Mouse (Mus musculus) forebrain, embryonic 12.5 days (tissue): ENCODE measurements around the gene Smyd4. TPM values are rescaled to one million over a fixed set of nuclear protein-coding genes. Genes with fewer than 3 reads are reported as not detected.

Experiments used
- ATAC-seq: fragments of 200-750 bp; cut with Nextera tagmentation; 2 replicates; pipeline ENCODE4 v1.8.0; 2017; ENCODE audit warnings: moderate TSS enrichment; ENCODE audit not compliant: low FRiP score
- H3K27ac ChIP-seq: fragments of 300-500 bp; sonication (generic); 2 replicates; pipeline ENCODE4 v1.5.1; 2016; ENCODE audit warnings: mild to moderate bottlenecking
- H3K27me3 ChIP-seq: fragments of 300-500 bp; sonication (generic); 2 replicates; pipeline ENCODE4 v1.6.1; 2016; ENCODE audit warnings: mild to moderate bottlenecking
- H3K36me3 ChIP-seq: fragments of 300-500 bp; sonication (generic); replicated peaks from 2 replicates; pipeline ENCODE4 v1.6.1; 2016; ENCODE audit warnings: mild to moderate bottlenecking
- H3K4me1 ChIP-seq: fragments of 300-500 bp; sonication (generic); 2 replicates; pipeline ENCODE4 v1.6.1; 2016
- H3K4me2 ChIP-seq: fragments of 300-500 bp; sonication (generic); 2 replicates; pipeline ENCODE4 v1.6.1; 2016; ENCODE audit warnings: mild to moderate bottlenecking, moderate library complexity
- H3K4me3 ChIP-seq: fragments of 300-500 bp; sonication (generic); replicated peaks from 2 replicates; pipeline ENCODE4 v1.5.1; 2016; ENCODE audit warnings: mild to moderate bottlenecking
- H3K9ac ChIP-seq: fragments of 300-500 bp; sonication (generic); 2 replicates; pipeline ENCODE4 v1.6.1; 2016; ENCODE audit warnings: mild to moderate bottlenecking
- H3K9me3 ChIP-seq: fragments of 300-500 bp; sonication (generic); 2 replicates; pipeline ENCODE4 v1.6.1; 2016
- WGBS: fragments of 180-500 bp; shearing (Covaris S2); methylation state at CpG from one replicate; pipeline ENCODE4 v1.1.7; 2016; 5-methylcytosine and 5-hydroxymethylcytosine counted together
- polyA plus RNA-seq: library from polyadenylated mRNA; unstranded; fragments of >200 nt; fragmentation: Nextera tagmentation; extraction: Ambion mirVana; gene quantifications from 2 replicates; pipeline ENCODE4 v1.2.1, GENCODE M21; 2016

The Smyd4 gene
- polyA plus RNA-seq, 1 experiment from 2014 or later = 20.0 TPM

GRCm38 (mm10) chr11:75324433-75324832 lies 23.8 kb upstream of the Smyd4 start:
- Histone ChIP-seq H3K9me3 (no peaks in the 10 kb centered on the region), H3K36me3 (peaks cover 16% of the 10 kb centered on the region), H3K27ac (no peak overlapping the region), H3K27me3 (no peaks in the 10 kb centered on the region), H3K4me2 (no peak overlapping the region), H3K9ac (no peak overlapping the region), H3K4me1 (peaks cover 14% of the 10 kb centered on the region), H3K4me3 (no peak overlapping the region)
- ATAC-seq = no peak
- 96% methylated on average over 2 of the region's 2 CpGs for WGBS

GRCm38 (mm10) chr11:75325116-75325968 lies 22.9 kb upstream of the Smyd4 start:
- Histone ChIP-seq H3K9ac (no peak overlapping the region), H3K4me1 (peaks cover 14% of the 10 kb centered on the region), H3K9me3 (no peaks in the 10 kb centered on the region), H3K27me3 (no peaks in the 10 kb centered on the region), H3K4me2 (no peak overlapping the region), H3K4me3 (no peak overlapping the region), H3K36me3 (peaks cover 16% of the 10 kb centered on the region), H3K27ac (no peak overlapping the region)
- WGBS = 88% methylated on average over 16 of the region's 16 CpGs
- ATAC-seq = no peak

GRCm38 (mm10) chr11:75325969-75326311 lies 22.3 kb upstream of the Smyd4 start:
- H3K36me3 ChIP-seq = peaks cover 17% of the 10 kb centered on the region
- no peak for ATAC-seq
- H3K27me3 ChIP-seq = no peaks in the 10 kb centered on the region
- H3K9me3 ChIP-seq = no peaks in the 10 kb centered on the region
- peaks cover 14% of the 10 kb centered on the region for H3K4me1 ChIP-seq
- WGBS = 95% methylated on average over 7 of the region's 7 CpGs
- no peak overlapping the region for H3K4me3 ChIP-seq
- H3K27ac ChIP-seq = no peak overlapping the region
- no peak overlapping the region for H3K4me2 ChIP-seq
- no peak overlapping the region for H3K9ac ChIP-seq

- Histone ChIP-seq H3K27ac (no peak overlapping the region), H3K4me2 (no peak overlapping the region), H3K4me1 (no peaks in the 10 kb centered on the region), H3K9ac (no peak overlapping the region), H3K9me3 (no peaks in the 10 kb centered on the region), H3K36me3 (peaks cover 67% of the 10 kb centered on the region), H3K4me3 (no peak overlapping the region), H3K27me3 (no peaks in the 10 kb centered on the region)
- 87% methylated on average over 8 of the region's 8 CpGs for WGBS
- no peak for ATAC-seq
Observed at GRCm38 (mm10) chr11:75336676-75337075, 11.6 kb upstream of the Smyd4 start.

GRCm38 (mm10) chr11:75337246-75337645 lies 11.0 kb upstream of the Smyd4 start:
- WGBS = 90% methylated on average over 7 of the region's 7 CpGs
- H3K9ac ChIP-seq = no peak overlapping the region
- no peak for ATAC-seq
- H3K9me3 ChIP-seq = no peaks in the 10 kb centered on the region
- no peaks in the 10 kb centered on the region for H3K4me1 ChIP-seq
- H3K27ac ChIP-seq = no peak overlapping the region
- H3K36me3 ChIP-seq = peaks cover 61% of the 10 kb centered on the region
- no peaks in the 10 kb centered on the region for H3K27me3 ChIP-seq
- no peak overlapping the region for H3K4me3 ChIP-seq
- H3K4me2 ChIP-seq = no peak overlapping the region

GRCm38 (mm10) chr11:75340076-75340475 lies 8.2 kb upstream of the Smyd4 start:
- no peak overlapping the region for H3K9ac ChIP-seq
- no peak overlapping the region for H3K27ac ChIP-seq
- H3K4me3 ChIP-seq = no peak overlapping the region
- no peaks in the 10 kb centered on the region for H3K9me3 ChIP-seq
- ATAC-seq = no peak
- no peaks in the 10 kb centered on the region for H3K4me1 ChIP-seq
- no peaks in the 10 kb centered on the region for H3K27me3 ChIP-seq
- H3K4me2 ChIP-seq = no peak overlapping the region
- 94% methylated on average over 14 of the region's 14 CpGs for WGBS
- H3K36me3 ChIP-seq = peaks cover 54% of the 10 kb centered on the region

GRCm38 (mm10) chr11:75340698-75341345 lies 7.4 kb upstream of the Smyd4 start:
- peaks cover 52% of the 10 kb centered on the region for H3K36me3 ChIP-seq
- no peak overlapping the region for H3K4me2 ChIP-seq
- no peak overlapping the region for H3K4me3 ChIP-seq
- H3K9ac ChIP-seq = no peak overlapping the region
- H3K9me3 ChIP-seq = no peaks in the 10 kb centered on the region
- no peak for ATAC-seq
- no peaks in the 10 kb centered on the region for H3K27me3 ChIP-seq
- no peak overlapping the region for H3K27ac ChIP-seq
- H3K4me1 ChIP-seq = no peaks in the 10 kb centered on the region
- 71% methylated on average over 12 of the region's 12 CpGs for WGBS

GRCm38 (mm10) chr11:75343096-75343495 lies 5.1 kb upstream of the Smyd4 start:
- Histone ChIP-seq H3K4me1 (peaks cover 15% of the 10 kb centered on the region), H3K27me3 (no peaks in the 10 kb centered on the region), H3K9ac (no peak overlapping the region), H3K4me3 (no peak overlapping the region), H3K27ac (no peak overlapping the region), H3K36me3 (peaks cover 30% of the 10 kb centered on the region), H3K4me2 (no peak overlapping the region), H3K9me3 (no peaks in the 10 kb centered on the region)
- WGBS = 89% methylated on average over 2 of the region's 2 CpGs
- ATAC-seq = no peak

- no peak for ATAC-seq
- H3K36me3 ChIP-seq = peaks cover 20% of the 10 kb centered on the region
Observed at GRCm38 (mm10) chr11:75344163-75344562, 4.1 kb upstream of the Smyd4 start.

GRCm38 (mm10) chr11:75344716-75345115 lies 3.5 kb upstream of the Smyd4 start:
- Histone ChIP-seq H3K4me3 (no peak overlapping the region), H3K9me3 (no peaks in the 10 kb centered on the region), H3K27ac (no peak overlapping the region), H3K9ac (no peak overlapping the region), H3K36me3 (peaks cover 16% of the 10 kb centered on the region), H3K4me2 (no peak overlapping the region), H3K4me1 (peaks cover 20% of the 10 kb centered on the region), H3K27me3 (no peaks in the 10 kb centered on the region)
- 96% methylated on average over 5 of the region's 5 CpGs for WGBS
- no peak for ATAC-seq

More at GRCm38 (mm10) chr11:75344163-75344562, 4.1 kb upstream of the Smyd4 start:
- Histone ChIP-seq H3K27ac (no peak overlapping the region), H3K4me1 (peaks cover 20% of the 10 kb centered on the region), H3K9me3 (no peaks in the 10 kb centered on the region), H3K4me2 (no peak overlapping the region), H3K27me3 (no peaks in the 10 kb centered on the region), H3K4me3 (no peak overlapping the region), H3K9ac (no peak overlapping the region)
- WGBS = 92% methylated on average over 2 of the region's 2 CpGs

- Histone ChIP-seq H3K9me3 (no peaks in the 10 kb centered on the region), H3K36me3 (no peaks in the 10 kb centered on the region), H3K4me1 (peaks cover 20% of the 10 kb centered on the region), H3K4me3 (peak overlapping the region; percentile 20), H3K9ac (no peak overlapping the region; the same call in 1 of the 2 replicates), H3K27me3 (no peaks in the 10 kb centered on the region), H3K4me2 (peak overlapping the region; percentile 84), H3K27ac (no peak overlapping the region)
- 60% methylated on average over 4 of the region's 4 CpGs for WGBS
- no peak for ATAC-seq
Observed at GRCm38 (mm10) chr11:75346556-75347187, 1.6 kb upstream of the Smyd4 start.

GRCm38 (mm10) chr11:75347188-75347585 lies 1.0 kb upstream of the Smyd4 start:
- H3K9me3 ChIP-seq = no peaks in the 10 kb centered on the region
- H3K4me3 ChIP-seq = peak overlapping the region; percentile 79
- H3K36me3 ChIP-seq = no peaks in the 10 kb centered on the region
- H3K4me2 ChIP-seq = peak overlapping the region; percentile 84
- ATAC-seq = no peak
- H3K27ac ChIP-seq = no peak overlapping the region
- H3K9ac ChIP-seq = peak overlapping the region; percentile 73
- 51% methylated on average over 10 of the region's 10 CpGs for WGBS
- H3K27me3 ChIP-seq = no peaks in the 10 kb centered on the region
- peaks cover 20% of the 10 kb centered on the region for H3K4me1 ChIP-seq
